9 mouse cellular contexts compared by ENCODE assay signal in genomic region chr9:108452911-108453310, GRCm38 (mm10). TPM values are rescaled to one million over a fixed set of nuclear protein-coding genes. Genes with fewer than 3 reads are reported as not detected.
DNase-seq lines count a peak whose midpoint lies in the region; ATAC-seq and TF ChIP-seq lines count a peak whose summit lies in the region.
"Had no signal": no experiment of that assay in that cellular context is flagged by ENCODE, and none has a peak within 500 bp of the region (broad histone marks: within the 10 kb centered on the region; RNA-seq: fewer than 3 reads in every experiment).

No protein-coding gene starts in this region.

- no peaks in the 10 kb centered on the region for H3K79me2 ChIP-seq in myocyte (ENCODE audit: control insufficient read depth, insufficient read depth)

- peaks cover 20% of the 10 kb centered on the region; the same call in 1 of the 2 replicates for H3K4me1 ChIP-seq in kidney, embryonic 14.5 days (ENCODE audit: control insufficient read depth, insufficient read depth, low read length)
- peaks cover 51% of the 10 kb centered on the region for H3K4me1 ChIP-seq in embryonic facial prominence, embryonic 15.5 days
- H3K4me1 ChIP-seq in intestine, postnatal 0 days (replicated peaks; ENCODE audit: control insufficient read depth, insufficient read depth, low read length): peaks cover 16% of the 10 kb centered on the region; the same call in 1 of the 2 replicates

- H3K27me3 ChIP-seq in kidney, embryonic 14.5 days (ENCODE audit: control insufficient read depth, insufficient read depth, low read length): no peaks in the 10 kb centered on the region
- no peaks in the 10 kb centered on the region for H3K27me3 ChIP-seq in embryonic facial prominence, embryonic 15.5 days
- no peaks in the 10 kb centered on the region for H3K27me3 ChIP-seq in intestine, postnatal 0 days (replicated peaks; ENCODE audit: control insufficient read depth, insufficient read depth, low read length)
- no peaks in the 10 kb centered on the region for H3K27me3 ChIP-seq in myocyte (ENCODE audit: control insufficient read depth, insufficient read depth, insufficient read length)

- peak overlapping the region; percentile 47 for H3K27ac ChIP-seq in kidney, embryonic 14.5 days (ENCODE audit: low read depth, low read length)
- H3K27ac ChIP-seq in embryonic facial prominence, embryonic 15.5 days (replicated peaks): peak overlapping the region; percentile 91
- peak overlapping the region; percentile 60; the same call in 1 of the 2 replicates for H3K27ac ChIP-seq in intestine, postnatal 0 days (ENCODE audit: low read depth, low read length)

- no peak overlapping the region for H3ac ChIP-seq in myocyte (ENCODE audit: control insufficient read depth, insufficient read length)

- H3K9ac ChIP-seq in kidney, embryonic 14.5 days (ENCODE audit: low read depth, low read length): peak overlapping the region; percentile 70
- peak overlapping the region; percentile 68 for H3K9ac ChIP-seq in embryonic facial prominence, embryonic 15.5 days
- peak overlapping the region; percentile 51; the same call in 1 of the 2 replicates for H3K9ac ChIP-seq in intestine, postnatal 0 days (ENCODE audit: low read depth, low read length)

- H3K4me2 ChIP-seq in kidney, embryonic 14.5 days (replicated peaks; ENCODE audit: low read depth, low read length): peak overlapping the region; percentile 87
- peak overlapping the region; percentile 86 for H3K4me2 ChIP-seq in embryonic facial prominence, embryonic 15.5 days (replicated peaks)
- peak overlapping the region; percentile 92 for H3K4me2 ChIP-seq in intestine, postnatal 0 days (replicated peaks; ENCODE audit: low read depth)
- peak overlapping the region; percentile 80 for H3K4me2 ChIP-seq in myocyte (ENCODE audit: low read depth)

- no peak for DNase-seq in kidney, postnatal 25 days
- no peak for DNase-seq in frontal cortex, postnatal 25 days (ENCODE audit: low spot score in 2 of 2)
- no peak for DNase-seq in right cerebral cortex, postnatal 25 days
- DNase-seq in adrenal gland, adult 8-10 months: no peak

- peaks cover 4% of the 10 kb centered on the region for H3K36me3 ChIP-seq in kidney, embryonic 14.5 days (ENCODE audit: control insufficient read depth, insufficient read depth, low read length)
- peaks cover 9% of the 10 kb centered on the region; the same call in 1 of the 2 replicates for H3K36me3 ChIP-seq in embryonic facial prominence, embryonic 15.5 days
- no peaks in the 10 kb centered on the region; the same call in 1 of the 2 replicates for H3K36me3 ChIP-seq in intestine, postnatal 0 days (ENCODE audit: control insufficient read depth, insufficient read depth)
- no peaks in the 10 kb centered on the region for H3K36me3 ChIP-seq in myocyte (ENCODE audit: control insufficient read depth, insufficient read depth)

- no peak for TF ChIP-seq CTCF in intestine, postnatal 0 days (IDR thresholded peaks at IDR 0.05; ENCODE audit: low read depth)

- no peak for TF ChIP-seq POLR2A in myocyte (IDR thresholded peaks at IDR 0.05; ENCODE audit: insufficient read length, low read depth)

- H3K9me3 ChIP-seq in kidney, embryonic 14.5 days (ENCODE audit: control insufficient read depth, low read length): no peaks in the 10 kb centered on the region
- H3K9me3 ChIP-seq in embryonic facial prominence, embryonic 15.5 days (replicated peaks): no peaks in the 10 kb centered on the region
- H3K9me3 ChIP-seq in intestine, postnatal 0 days (ENCODE audit: control insufficient read depth): no peaks in the 10 kb centered on the region

- ATAC-seq in kidney, embryonic 14.5 days (ENCODE audit: low FRiP score, low TSS enrichment): peak; percentile 17; the same call in 1 of the 2 replicates
- ATAC-seq in embryonic facial prominence, embryonic 15.5 days (ENCODE audit: insufficient number of reproducible peaks, low FRiP score, low TSS enrichment, low read depth): no peak
- no peak; the same call in 1 of the 2 replicates for ATAC-seq in intestine, postnatal 0 days

- H3K4me3 ChIP-seq in kidney, embryonic 14.5 days (ENCODE audit: low read length): peak overlapping the region; percentile 62
- peak overlapping the region; percentile 62 for H3K4me3 ChIP-seq in embryonic facial prominence, embryonic 15.5 days (replicated peaks)
- peak overlapping the region; percentile 58; the same call in 1 of the 2 replicates for H3K4me3 ChIP-seq in intestine, postnatal 0 days (ENCODE audit: low read depth, low read length)
- H3K4me3 ChIP-seq in myocyte: peak overlapping the region; percentile 17

- 53% methylated on average over 6 of the region's 6 CpGs for WGBS in kidney, embryonic 14.5 days
- 11% methylated on average over 6 of the region's 6 CpGs for WGBS in embryonic facial prominence, embryonic 15.5 days
- WGBS in intestine, postnatal 0 days: 40% methylated on average over 6 of the region's 6 CpGs

TF ChIP-seq in myocyte, 11 proteins besides CTCF, POLR2A, EP300 and RAD21:
- TF ChIP-seq CEBPB (IDR thresholded peaks at IDR 0.05; ENCODE audit: insufficient read depth, poor library complexity, severe bottlenecking) (no peak), TCF3 (IDR thresholded peaks at IDR 0.05; ENCODE audit: insufficient read length, low read depth) (no peak), E2F4 (IDR thresholded peaks at IDR 0.05; ENCODE audit: insufficient read depth) (no peak), TCF12 (IDR thresholded peaks at IDR 0.05; ENCODE audit: insufficient read depth, poor library complexity, severe bottlenecking) (no peak), MYOD1 (IDR thresholded peaks at IDR 0.05; ENCODE audit: control insufficient read depth in 1 of 3, insufficient read length in 2 of 3, low read depth in 2 of 3) (no peak), SRF (IDR thresholded peaks at IDR 0.05; ENCODE audit: control insufficient read depth, insufficient read length, low read depth) (no peak), MYOG (IDR thresholded peaks at IDR 0.05; ENCODE audit: control insufficient read depth in 1 of 3, insufficient read depth in 1 of 3, insufficient read length in 2 of 3, low read depth in 2 of 3) (no peak), POLR2AphosphoS2 (IDR thresholded peaks at IDR 0.05; ENCODE audit: insufficient read length, low read depth) (no peak), USF1 (IDR thresholded peaks at IDR 0.05; ENCODE audit: low read depth) (no peak), REST (IDR thresholded peaks at IDR 0.05; ENCODE audit: insufficient read depth, insufficient read length) (no peak), MAX (IDR thresholded peaks at IDR 0.05; ENCODE audit: low read depth) (no peak)

RNA-seq across cellular contexts. Expression of gene Ccdc71, which starts 7.4 kb away (rescaled TPM):
- polyA plus RNA-seq in kidney, embryonic 14.5 days (2014; fragmentation: Nextera tagmentation; extraction: Ambion mirVana): 50.7 and 54.7 TPM in 2 replicates
- polyA plus RNA-seq in embryonic facial prominence, embryonic 15.5 days (2015; fragmentation: Nextera tagmentation; extraction: Ambion mirVana): 58.6 and 60.7 TPM in 2 replicates
- 29.4 and 30.2 TPM in 2 replicates for polyA plus RNA-seq in intestine, postnatal 0 days (2015; fragmentation: Nextera tagmentation; extraction: Ambion mirVana)
- 30.4 TPM for polyA plus RNA-seq in myocyte (2012; fragmentation: generic; extraction: Trizol)
- total RNA-seq in adrenal gland, adult 8-10 months (2022): 10 to 100 TPM; 46.6 to 56.5 (median 52.7) TPM

RNA-seq across cellular contexts. Expression of gene Klhdc8b, which starts 8.5 kb away (rescaled TPM):
- 21.6 and 22.9 TPM in 2 replicates for polyA plus RNA-seq in kidney, embryonic 14.5 days (2014; fragmentation: Nextera tagmentation; extraction: Ambion mirVana)
- 33.4 and 35.7 TPM in 2 replicates for polyA plus RNA-seq in embryonic facial prominence, embryonic 15.5 days (2015; fragmentation: Nextera tagmentation; extraction: Ambion mirVana)
- polyA plus RNA-seq in intestine, postnatal 0 days (2015; fragmentation: Nextera tagmentation; extraction: Ambion mirVana): 24.2 and 24.8 TPM in 2 replicates
- polyA plus RNA-seq in myocyte (2012; fragmentation: generic; extraction: Trizol): 3.7 TPM
- 10 to 100 TPM; 19.7 to 48.3 (median 33.1) TPM for total RNA-seq in adrenal gland, adult 8-10 months (2022)

RNA-seq across cellular contexts. Expression of gene BC048562, which starts 16.6 kb away (rescaled TPM):
- not detected in 2 replicates for polyA plus RNA-seq in kidney, embryonic 14.5 days (2014; fragmentation: Nextera tagmentation; extraction: Ambion mirVana)
- not detected in 2 replicates for polyA plus RNA-seq in embryonic facial prominence, embryonic 15.5 days (2015; fragmentation: Nextera tagmentation; extraction: Ambion mirVana)
- polyA plus RNA-seq in intestine, postnatal 0 days (2015; fragmentation: Nextera tagmentation; extraction: Ambion mirVana): not detected in 2 replicates
- not detected for polyA plus RNA-seq in myocyte (2012; fragmentation: generic; extraction: Trizol)
- not detected for total RNA-seq in adrenal gland, adult 8-10 months (2022)
- total RNA-seq: common myeloid progenitor, adult 5-6 weeks had no signal

RNA-seq across cellular contexts. Expression of gene Ccdc36, which starts 24.6 kb away (rescaled TPM):
- polyA plus RNA-seq in kidney, embryonic 14.5 days (2014; fragmentation: Nextera tagmentation; extraction: Ambion mirVana): 1.8 and 2.9 TPM in 2 replicates
- 1.2 and 1.3 TPM in 2 replicates for polyA plus RNA-seq in embryonic facial prominence, embryonic 15.5 days (2015; fragmentation: Nextera tagmentation; extraction: Ambion mirVana)
- 0.29 TPM in 2 replicates for polyA plus RNA-seq in intestine, postnatal 0 days (2015; fragmentation: Nextera tagmentation; extraction: Ambion mirVana)
- polyA plus RNA-seq in myocyte (2012; fragmentation: generic; extraction: Trizol): not detected
- under 1 TPM in 1 of 4 experiments, not detected in 3; 0.10 TPM for total RNA-seq in adrenal gland, adult 8-10 months (2022)

RNA-seq across cellular contexts. Expression of gene Lamb2, which starts 26.6 kb away (rescaled TPM):
- 21.5 and 31.9 TPM in 2 replicates for polyA plus RNA-seq in kidney, embryonic 14.5 days (2014; fragmentation: Nextera tagmentation; extraction: Ambion mirVana)
- 70.2 and 71.7 TPM in 2 replicates for polyA plus RNA-seq in embryonic facial prominence, embryonic 15.5 days (2015; fragmentation: Nextera tagmentation; extraction: Ambion mirVana)
- 8.9 and 10.1 TPM in 2 replicates for polyA plus RNA-seq in intestine, postnatal 0 days (2015; fragmentation: Nextera tagmentation; extraction: Ambion mirVana)
- 61.6 TPM for polyA plus RNA-seq in myocyte (2012; fragmentation: generic; extraction: Trizol)
- total RNA-seq in adrenal gland, adult 8-10 months (2022): 100 to 1,000 TPM; 117 to 175 (median 152) TPM
